Mouse (Mus musculus): ENCODE results near the gene Rasa4. TPM values are rescaled to one million over a fixed set of nuclear protein-coding genes. Genes with fewer than 3 reads are reported as not detected.
"Not testable (repeated sequence)": the region's sequence is repeated elsewhere in the genome, so short reads cannot be mapped to it uniquely, and the experiment has no call there.

Gene Rasa4
- polyA plus RNA-seq, 1 experiment, result 9.1 TPM

DNA sequence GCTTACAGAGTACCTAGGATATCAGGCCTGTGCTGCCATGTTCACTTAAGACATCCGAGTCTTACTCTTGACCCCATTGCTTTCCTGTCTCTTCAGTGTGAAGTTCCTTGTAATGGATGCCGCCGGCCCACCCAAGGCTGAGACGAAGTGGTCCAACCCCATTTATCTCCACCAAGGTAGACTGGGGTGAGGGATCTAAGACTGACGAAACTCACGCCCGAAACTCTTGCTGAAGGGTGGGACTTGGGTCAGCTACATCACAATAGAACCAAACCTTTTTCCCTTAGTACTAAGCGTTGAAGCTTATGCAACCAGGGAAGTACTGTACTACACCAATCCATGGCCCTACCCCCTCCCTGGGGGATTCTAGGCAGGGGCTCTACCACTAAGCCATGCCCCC lies 42.0 kb upstream of the Rasa4 start:
- H3K27ac ChIP-seq (ENCODE audit: insufficient read depth, low read depth, low read length), result no peak overlapping the region
- no peak for DNase-seq
- H3K4me3 ChIP-seq (ENCODE audit: insufficient read depth, low read depth, low read length), result no peak overlapping the region
- no peak for TF ChIP-seq POLR2A (IDR thresholded peaks at IDR 0.05; ENCODE audit: low read depth, low read length)
- TF ChIP-seq CTCF (conservative IDR thresholded peaks at IDR 0.05; ENCODE audit: insufficient read depth, insufficient read length, low read depth, low read length), result no peak
- H3K36me3 ChIP-seq (ENCODE audit: control insufficient read depth, insufficient read depth, low read length), result no peaks in the 10 kb centered on the region
- no peaks in the 10 kb centered on the region for H3K4me1 ChIP-seq (ENCODE audit: control insufficient read depth, insufficient read depth, low read length)
- H3K27me3 ChIP-seq (replicated peaks; ENCODE audit: control insufficient read depth, insufficient read depth, low read length), result no peaks in the 10 kb centered on the region
- WGBS, result 97% methylated on average over 8 of the region's 8 CpGs

DNA sequence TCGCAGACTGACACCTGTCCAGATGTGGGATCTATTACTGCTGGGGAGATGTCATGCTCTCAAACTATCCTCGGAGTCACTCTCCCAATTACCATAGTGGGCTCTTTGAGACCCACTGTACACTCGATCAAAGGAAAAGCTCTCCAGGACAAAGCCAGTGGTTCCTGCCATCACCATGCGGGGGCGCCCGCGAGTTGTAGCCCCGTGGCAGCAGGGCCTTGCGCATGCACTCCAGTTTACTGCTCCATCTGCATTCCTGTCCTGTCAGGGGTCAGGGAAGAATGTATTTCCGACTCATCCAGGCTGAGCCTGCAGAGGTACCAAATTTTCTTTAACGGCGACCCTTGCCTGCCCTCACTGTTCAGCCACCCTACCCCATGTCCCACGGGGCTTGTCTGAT lies 38.9 kb upstream of the Rasa4 start:
- H3K4me1 ChIP-seq (ENCODE audit: control insufficient read depth, insufficient read depth, low read length), result no peaks in the 10 kb centered on the region

GRCm38 (mm10) chr5:136045408-136045807 lies 38.3 kb upstream of the Rasa4 start:
- WGBS, result 34% methylated on average over 9 of the region's 9 CpGs
- no peaks in the 10 kb centered on the region for H3K4me1 ChIP-seq (ENCODE audit: control insufficient read depth, insufficient read depth, low read length)
- no peaks in the 10 kb centered on the region for H3K36me3 ChIP-seq (ENCODE audit: control insufficient read depth, insufficient read depth, low read length)
- DNase-seq, result peak; percentile 41
- no peak overlapping the region for H3K4me3 ChIP-seq (ENCODE audit: insufficient read depth, low read depth, low read length)
- no peaks in the 10 kb centered on the region for H3K27me3 ChIP-seq (replicated peaks; ENCODE audit: control insufficient read depth, insufficient read depth, low read length)
- TF ChIP-seq CTCF (conservative IDR thresholded peaks at IDR 0.05; ENCODE audit: insufficient read depth, insufficient read length, low read depth, low read length), result peak; percentile 41; the same call in 1 of the 2 replicates
- TF ChIP-seq POLR2A (IDR thresholded peaks at IDR 0.05; ENCODE audit: low read depth, low read length), result no peak
- H3K27ac ChIP-seq (ENCODE audit: insufficient read depth, low read depth, low read length), result no peak overlapping the region

More for the DNA sequence above, 38.9 kb upstream of the Rasa4 start:
- 69% methylated on average over 13 of the region's 13 CpGs for WGBS
- TF ChIP-seq POLR2A (IDR thresholded peaks at IDR 0.05; ENCODE audit: low read depth, low read length), result no peak
- TF ChIP-seq CTCF (conservative IDR thresholded peaks at IDR 0.05; ENCODE audit: insufficient read depth, insufficient read length, low read depth, low read length), result peak; percentile 33
- H3K27me3 ChIP-seq (replicated peaks; ENCODE audit: control insufficient read depth, insufficient read depth, low read length), result no peaks in the 10 kb centered on the region
- no peak overlapping the region for H3K27ac ChIP-seq (ENCODE audit: insufficient read depth, low read depth, low read length)
- no peak overlapping the region for H3K4me3 ChIP-seq (ENCODE audit: insufficient read depth, low read depth, low read length)
- DNase-seq, result no peak
- H3K36me3 ChIP-seq (ENCODE audit: control insufficient read depth, insufficient read depth, low read length), result no peaks in the 10 kb centered on the region

DNA sequence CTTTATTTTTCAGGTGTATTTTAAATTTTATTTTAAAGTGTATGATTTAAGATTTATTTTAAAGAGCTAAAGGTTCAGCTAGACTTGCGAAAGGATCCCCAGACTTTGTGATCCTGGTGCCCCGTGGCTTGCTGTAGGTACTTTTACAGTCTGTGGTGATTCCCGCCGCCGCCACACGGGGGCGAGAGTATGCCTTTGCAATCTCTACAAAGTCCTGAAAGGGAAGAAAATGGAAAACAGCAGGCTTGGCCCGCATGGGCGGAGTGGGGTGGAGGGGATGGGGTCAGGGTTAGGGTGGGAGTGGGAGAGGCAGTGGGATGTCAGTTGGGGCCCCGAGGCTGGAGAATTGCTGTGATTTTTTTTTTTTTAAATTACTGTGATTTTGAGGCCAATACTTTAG lies 37.7 kb upstream of the Rasa4 start:
- H3K27ac ChIP-seq (ENCODE audit: insufficient read depth, low read depth, low read length), result no peak overlapping the region
- H3K4me3 ChIP-seq (ENCODE audit: insufficient read depth, low read depth, low read length), result no peak overlapping the region
- no peaks in the 10 kb centered on the region for H3K4me1 ChIP-seq (ENCODE audit: control insufficient read depth, insufficient read depth, low read length)
- H3K27me3 ChIP-seq (replicated peaks; ENCODE audit: control insufficient read depth, insufficient read depth, low read length), result no peaks in the 10 kb centered on the region
- peak; percentile 88 for DNase-seq
- no peaks in the 10 kb centered on the region for H3K36me3 ChIP-seq (ENCODE audit: control insufficient read depth, insufficient read depth, low read length)
- WGBS, result under 1% methylated on average over 10 of the region's 10 CpGs
- TF ChIP-seq POLR2A (IDR thresholded peaks at IDR 0.05; ENCODE audit: low read depth, low read length), result no peak
- peak; percentile 80 for TF ChIP-seq CTCF (conservative IDR thresholded peaks at IDR 0.05; ENCODE audit: insufficient read depth, insufficient read length, low read depth, low read length)

DNA sequence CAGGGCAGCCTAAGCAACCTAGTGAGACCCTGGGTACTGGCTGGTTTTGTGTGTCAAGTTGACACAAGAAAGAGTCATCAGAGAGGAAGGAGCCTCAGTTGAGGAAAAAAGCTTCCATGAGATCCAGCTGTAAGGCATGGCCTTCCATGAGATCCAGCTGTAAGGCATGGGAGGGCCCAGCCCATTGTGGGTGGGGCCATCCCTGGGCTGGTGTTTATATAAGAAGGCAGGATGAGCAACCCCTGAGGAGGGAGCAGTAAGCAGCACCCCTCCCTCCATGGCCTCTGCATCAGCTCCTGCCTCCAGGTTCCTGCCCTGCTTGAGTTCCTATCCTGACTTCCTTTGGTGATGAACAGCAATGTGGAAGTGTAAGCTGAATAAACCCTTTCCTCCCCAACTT lies 35.2 kb upstream of the Rasa4 start:
- not testable (repeated sequence) for H3K27ac ChIP-seq (ENCODE audit: insufficient read depth, low read depth, low read length); H3K27me3 ChIP-seq (replicated peaks; ENCODE audit: control insufficient read depth, insufficient read depth, low read length); DNase-seq; H3K36me3 ChIP-seq (ENCODE audit: control insufficient read depth, insufficient read depth, low read length); H3K4me1 ChIP-seq (ENCODE audit: control insufficient read depth, insufficient read depth, low read length); H3K4me3 ChIP-seq (ENCODE audit: insufficient read depth, low read depth, low read length)

- DNase-seq, result peak; percentile 36
Measured at GRCm38 (mm10) chr5:136049926-136050325, 33.8 kb upstream of the Rasa4 start.

DNA sequence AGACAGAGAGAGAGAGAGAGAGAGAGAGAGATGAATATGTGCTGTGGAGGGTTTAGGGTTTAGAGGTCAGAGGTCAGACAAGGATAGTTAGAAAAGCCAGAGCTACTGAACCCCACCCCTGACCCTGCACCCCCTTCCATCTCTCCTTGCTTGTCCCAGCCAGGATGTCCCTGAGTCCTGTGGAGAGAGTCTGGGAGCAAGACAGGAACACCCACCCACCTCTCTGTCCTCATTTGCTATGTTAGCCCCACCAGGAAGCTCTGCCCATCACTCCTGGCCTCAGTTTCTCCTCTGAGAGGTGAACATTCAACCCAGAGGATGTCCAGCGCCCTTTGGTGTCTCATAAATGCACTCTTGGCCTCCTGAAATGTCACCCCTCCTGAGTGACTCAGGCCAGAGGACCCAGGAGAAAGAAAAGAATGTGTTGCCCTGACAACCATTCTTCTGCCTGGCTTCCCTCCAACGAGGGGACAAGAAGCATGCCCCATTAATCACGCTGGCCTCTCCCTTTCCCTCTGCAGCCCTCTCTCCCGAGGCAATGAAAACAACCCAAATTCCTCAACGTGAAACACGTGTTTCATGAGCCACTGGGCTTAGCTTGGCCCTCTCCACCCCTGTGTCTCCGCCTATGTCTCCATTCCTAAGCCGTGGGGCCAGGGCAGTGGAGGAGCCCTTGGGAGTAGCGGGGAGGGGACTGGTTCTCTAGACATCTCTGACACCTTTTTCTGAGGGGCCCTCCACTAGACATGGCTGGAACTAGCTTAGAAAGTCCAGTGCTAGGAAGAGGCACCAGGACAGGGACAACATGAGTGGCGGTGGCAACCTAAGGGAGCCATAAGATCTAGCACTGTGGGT lies 32.3 kb upstream of the Rasa4 start:
- H3K4me3 ChIP-seq (ENCODE audit: insufficient read depth, low read depth, low read length), result no peak overlapping the region
- peak; percentile 93 for DNase-seq
- H3K4me1 ChIP-seq (ENCODE audit: control insufficient read depth, insufficient read depth, low read length), result peaks cover 3% of the 10 kb centered on the region; the same call in 1 of the 2 replicates
- H3K27me3 ChIP-seq (replicated peaks; ENCODE audit: control insufficient read depth, insufficient read depth, low read length), result no peaks in the 10 kb centered on the region
- H3K36me3 ChIP-seq (ENCODE audit: control insufficient read depth, insufficient read depth, low read length), result no peaks in the 10 kb centered on the region
- peak overlapping the region; percentile 65 for H3K27ac ChIP-seq (ENCODE audit: insufficient read depth, low read depth, low read length)
- no peak for TF ChIP-seq POLR2A (IDR thresholded peaks at IDR 0.05; ENCODE audit: low read depth, low read length)
- TF ChIP-seq CTCF (conservative IDR thresholded peaks at IDR 0.05; ENCODE audit: insufficient read depth, insufficient read length, low read depth, low read length), result no peak
- 15% methylated on average over 10 of the region's 10 CpGs for WGBS

More at GRCm38 (mm10) chr5:136049926-136050325, 33.8 kb upstream of the Rasa4 start:
- WGBS, result 43% methylated on average over 6 of the region's 6 CpGs
- H3K4me3 ChIP-seq (ENCODE audit: insufficient read depth, low read depth, low read length), result no peak overlapping the region
- H3K27me3 ChIP-seq (replicated peaks; ENCODE audit: control insufficient read depth, insufficient read depth, low read length), result no peaks in the 10 kb centered on the region
- H3K36me3 ChIP-seq (ENCODE audit: control insufficient read depth, insufficient read depth, low read length), result no peaks in the 10 kb centered on the region
- no peak for TF ChIP-seq CTCF (conservative IDR thresholded peaks at IDR 0.05; ENCODE audit: insufficient read depth, insufficient read length, low read depth, low read length)
- no peak for TF ChIP-seq POLR2A (IDR thresholded peaks at IDR 0.05; ENCODE audit: low read depth, low read length)
- H3K4me1 ChIP-seq (ENCODE audit: control insufficient read depth, insufficient read depth, low read length), result peaks cover 3% of the 10 kb centered on the region; the same call in 1 of the 2 replicates
- no peak overlapping the region for H3K27ac ChIP-seq (ENCODE audit: insufficient read depth, low read depth, low read length)
